Mouse (Mus musculus) kidney, adult 2 months (tissue): ENCODE measurements around the gene Egflam. TPM values are rescaled to one million over a fixed set of nuclear protein-coding genes. Genes with fewer than 3 reads are reported as not detected.

ENCODE experiments used
- DNase-seq: peaks from one replicate; pipeline ENCODE4 v3.0.0; 2021
- H3K27ac ChIP-seq: fragments of 200-500 bp; 2 replicates; pipeline ENCODE4 v1.5.1; 2012; ENCODE audit warnings: low read depth, low read length, control low read depth, inconsistent platforms; ENCODE audit not compliant: insufficient read depth
- H3K27me3 ChIP-seq: fragments of 200-500 bp; replicated peaks from 2 replicates; pipeline ENCODE4 v1.6.1; 2012; ENCODE audit warnings: mild to moderate bottlenecking, moderate library complexity, low read length, inconsistent platforms; ENCODE audit not compliant: control insufficient read depth, insufficient read depth
- H3K36me3 ChIP-seq: fragments of 200-500 bp; 2 replicates; pipeline ENCODE4 v1.6.1; 2012; ENCODE audit warnings: mild to moderate bottlenecking, moderate library complexity, low read length, inconsistent platforms; ENCODE audit not compliant: control insufficient read depth, insufficient read depth
- H3K4me1 ChIP-seq: fragments of 200-500 bp; 2 replicates; pipeline ENCODE4 v1.6.1; 2011; ENCODE audit warnings: low read length; ENCODE audit not compliant: control insufficient read depth, insufficient read depth
- H3K4me3 ChIP-seq: fragments of 200-500 bp; 2 replicates; pipeline ENCODE4 v1.5.1; 2011; ENCODE audit warnings: mild to moderate bottlenecking, low read depth, low read length, control low read depth; ENCODE audit not compliant: insufficient read depth
- CTCF ChIP-seq: fragments of 200-500 bp; conservative IDR thresholded peaks from 2 replicates; pipeline ENCODE4 v1.5.1; 2011; ENCODE audit warnings: low read depth, mild to moderate bottlenecking, control low read depth, low read length, moderate library complexity, mixed read lengths; ENCODE audit not compliant: insufficient read depth, insufficient read length
- POLR2A ChIP-seq: fragments of 200-500 bp; IDR thresholded peaks from one replicate; pipeline ENCODE4 v1.6.1; 2011; ENCODE audit warnings: low read depth, low read length, control low read depth
- WGBS: fragments of 180-500 bp; shearing (Covaris S2); methylation state at CpG from one replicate; pipeline ENCODE4 v1.1.7; 2018; 5-methylcytosine and 5-hydroxymethylcytosine counted together
- polyA plus RNA-seq: library from polyadenylated mRNA; depleted of rRNA; stranded (reverse); fragments of >200 nt; gene quantifications from 2 replicates; pipeline ENCODE4 v1.2.3, GENCODE M21; 2012

The Egflam gene
- polyA plus RNA-seq, 1 experiment, result 6.8 TPM

DNA sequence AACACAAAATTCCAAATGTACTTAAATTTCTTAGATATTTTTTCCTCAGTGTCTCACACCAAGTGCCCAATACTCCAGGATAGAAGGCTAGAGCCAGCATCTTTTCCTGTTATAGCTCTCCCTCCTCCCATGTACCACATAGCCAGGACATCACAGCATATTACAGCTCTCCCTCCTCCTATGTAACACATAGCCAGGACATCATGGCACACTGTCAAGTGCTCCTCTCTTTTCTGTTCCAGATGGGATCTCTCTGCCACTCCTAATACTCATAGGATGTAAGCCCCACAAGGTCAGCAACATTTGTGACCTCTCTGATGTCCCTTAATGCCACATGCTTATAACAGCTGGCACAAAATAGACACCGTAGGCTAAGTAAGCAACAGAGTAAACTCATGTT lies 65.3 kb downstream of the Egflam start:
- 96% methylated on average over 1 of the region's 1 CpGs for WGBS
- H3K36me3 ChIP-seq, result no peaks in the 10 kb centered on the region
- H3K4me1 ChIP-seq, result no peaks in the 10 kb centered on the region
- no peak for DNase-seq
- no peaks in the 10 kb centered on the region for H3K27me3 ChIP-seq
- H3K27ac ChIP-seq, result no peak overlapping the region
- no peak overlapping the region for H3K4me3 ChIP-seq
- TF ChIP-seq CTCF, result no peak
- no peak for TF ChIP-seq POLR2A

DNA sequence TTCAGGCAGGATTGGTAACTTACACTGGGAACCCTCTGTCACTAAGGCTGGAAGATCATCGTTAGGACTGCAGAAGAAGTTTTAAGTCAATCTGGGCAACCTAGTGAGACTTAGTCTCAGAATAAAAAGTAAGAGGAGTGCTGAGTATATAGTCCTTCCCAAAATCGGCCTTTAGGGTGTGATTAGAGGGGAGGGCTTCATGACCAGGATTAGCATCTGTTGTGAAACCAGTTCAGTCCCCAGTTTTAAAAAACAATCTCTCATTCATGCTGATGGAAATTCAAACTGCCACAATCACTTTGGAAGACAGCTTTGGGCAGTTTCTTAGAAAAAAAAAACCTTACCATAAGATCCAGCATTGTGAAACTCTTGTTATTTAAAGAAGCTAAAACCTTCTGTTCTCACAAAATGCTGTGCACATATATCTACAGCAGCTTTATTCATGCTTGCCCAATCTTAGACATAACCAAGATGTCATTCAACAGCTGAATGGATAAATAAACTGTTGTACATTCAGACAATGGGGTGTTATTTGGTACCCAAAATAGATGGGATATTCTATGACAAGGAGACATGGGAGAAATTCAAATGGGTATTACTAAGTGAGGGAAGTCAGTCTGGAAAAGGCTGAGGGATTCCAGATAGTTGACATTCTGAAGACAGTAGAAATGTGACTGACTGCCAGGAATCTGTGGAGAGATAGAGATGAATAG lies 75.4 kb downstream of the Egflam start:
- H3K36me3 ChIP-seq, result no peaks in the 10 kb centered on the region
- H3K27me3 ChIP-seq, result no peaks in the 10 kb centered on the region; the same call in 1 of the 2 replicates
- TF ChIP-seq CTCF (no peak), POLR2A (no peak)
- H3K4me3 ChIP-seq, result no peak overlapping the region
- H3K27ac ChIP-seq, result no peak overlapping the region
- no peaks in the 10 kb centered on the region for H3K4me1 ChIP-seq
- DNase-seq, result no peak
- 87% methylated on average over 2 of the region's 2 CpGs for WGBS

DNA sequence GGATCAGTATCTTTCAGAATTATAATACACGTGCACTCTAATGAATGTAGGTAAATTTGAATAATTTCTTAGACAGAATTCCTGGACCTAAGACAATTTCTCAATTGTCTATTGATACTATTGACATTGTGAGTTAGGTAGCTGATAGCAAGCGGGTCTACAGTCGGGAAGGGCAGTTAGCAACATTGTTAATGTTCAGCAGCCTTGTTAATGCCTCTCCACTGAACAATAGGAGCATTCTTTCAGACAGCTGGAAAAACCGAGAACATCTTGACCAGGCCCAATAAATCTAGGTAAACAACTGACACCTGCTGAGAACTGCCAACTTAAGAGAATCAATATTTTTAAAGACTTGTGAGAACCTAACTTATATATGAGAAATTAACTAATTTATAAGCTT lies 77.3 kb downstream of the Egflam start:
- Histone ChIP-seq H3K27ac (no peak overlapping the region), H3K36me3 (no peaks in the 10 kb centered on the region), H3K4me3 (no peak overlapping the region), H3K4me1 (no peaks in the 10 kb centered on the region), H3K27me3 (no peaks in the 10 kb centered on the region; the same call in 1 of the 2 replicates)
- WGBS, result 68% methylated on average over 4 of the region's 4 CpGs
- DNase-seq, result no peak
- TF ChIP-seq POLR2A, result no peak
- TF ChIP-seq CTCF, result no peak

DNA sequence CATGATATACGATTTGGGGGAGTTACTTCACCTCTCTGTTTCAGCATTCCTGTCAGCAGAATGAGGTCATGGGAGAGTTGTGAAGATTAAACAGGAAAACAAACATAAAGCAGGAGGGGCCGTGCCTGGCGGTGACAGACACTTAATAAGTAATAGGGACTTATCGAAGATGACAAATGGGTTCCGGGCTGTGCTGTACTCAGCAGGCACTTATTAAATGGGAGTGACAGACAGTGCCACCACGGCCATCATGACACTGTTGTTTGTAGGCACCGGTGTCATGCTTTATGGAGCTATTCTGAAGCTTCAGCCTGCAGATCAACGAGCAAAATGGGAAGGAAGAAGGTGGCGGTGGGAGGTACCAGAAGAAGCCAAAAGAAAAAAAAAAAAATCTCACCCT lies 82.7 kb downstream of the Egflam start:
- TF ChIP-seq CTCF (no peak), POLR2A (no peak)
- H3K27me3 ChIP-seq, result no peaks in the 10 kb centered on the region
- no peaks in the 10 kb centered on the region for H3K4me1 ChIP-seq
- no peak overlapping the region for H3K27ac ChIP-seq
- WGBS, result 40% methylated on average over 9 of the region's 9 CpGs
- no peaks in the 10 kb centered on the region for H3K36me3 ChIP-seq
- DNase-seq, result no peak
- no peak overlapping the region for H3K4me3 ChIP-seq

DNA sequence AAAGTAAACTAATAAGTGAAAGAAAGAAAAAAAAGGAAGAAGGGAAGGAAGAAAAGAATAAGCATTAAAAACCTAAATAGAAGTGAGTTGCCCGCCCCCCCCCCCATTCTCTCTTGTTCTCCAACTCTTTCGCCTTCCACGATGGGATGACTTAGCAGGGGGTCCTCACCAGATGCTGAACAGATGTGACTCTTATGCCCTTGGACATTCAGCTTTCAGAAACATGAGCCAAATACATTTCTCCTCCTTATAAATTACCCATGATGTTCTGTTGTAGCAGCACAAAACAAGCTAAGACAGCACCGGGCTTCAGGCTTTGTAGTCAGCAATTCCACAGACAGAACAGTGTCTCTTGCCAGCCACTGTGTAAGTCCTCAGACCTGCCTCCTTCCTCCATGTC lies 89.5 kb downstream of the Egflam start:
- Histone ChIP-seq H3K27me3 (no peaks in the 10 kb centered on the region), H3K4me3 (no peak overlapping the region), H3K36me3 (no peaks in the 10 kb centered on the region), H3K4me1 (no peaks in the 10 kb centered on the region), H3K27ac (no peak overlapping the region)
- no peak for DNase-seq
- 76% methylated on average over 4 of the region's 4 CpGs for WGBS
- TF ChIP-seq CTCF (no peak), POLR2A (no peak)

DNA sequence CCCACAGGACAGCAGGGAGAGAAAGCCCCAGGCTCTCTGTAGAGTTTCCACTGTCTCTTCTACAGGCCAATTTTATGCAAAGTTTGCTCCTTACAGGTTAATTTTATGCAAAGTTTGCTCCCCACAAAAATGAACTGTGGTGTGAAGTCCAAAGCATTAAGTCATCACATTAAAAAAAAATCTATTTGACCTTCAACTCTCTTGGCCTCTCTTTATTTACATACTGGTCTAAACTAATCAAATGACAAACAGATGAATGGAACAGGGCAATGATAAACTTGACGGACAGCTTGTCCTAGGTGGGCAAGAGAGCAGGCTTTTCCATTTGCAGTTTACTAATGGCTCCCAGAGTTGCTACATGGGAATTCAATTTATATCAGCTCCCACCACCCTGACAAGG lies 98.3 kb downstream of the Egflam start:
- Histone ChIP-seq H3K27me3 (no peaks in the 10 kb centered on the region), H3K4me1 (no peaks in the 10 kb centered on the region), H3K4me3 (no peak overlapping the region), H3K36me3 (no peaks in the 10 kb centered on the region), H3K27ac (no peak overlapping the region)
- TF ChIP-seq POLR2A (no peak), CTCF (no peak)
- no peak for DNase-seq
- 87% methylated on average over 1 of the region's 1 CpGs for WGBS

DNA sequence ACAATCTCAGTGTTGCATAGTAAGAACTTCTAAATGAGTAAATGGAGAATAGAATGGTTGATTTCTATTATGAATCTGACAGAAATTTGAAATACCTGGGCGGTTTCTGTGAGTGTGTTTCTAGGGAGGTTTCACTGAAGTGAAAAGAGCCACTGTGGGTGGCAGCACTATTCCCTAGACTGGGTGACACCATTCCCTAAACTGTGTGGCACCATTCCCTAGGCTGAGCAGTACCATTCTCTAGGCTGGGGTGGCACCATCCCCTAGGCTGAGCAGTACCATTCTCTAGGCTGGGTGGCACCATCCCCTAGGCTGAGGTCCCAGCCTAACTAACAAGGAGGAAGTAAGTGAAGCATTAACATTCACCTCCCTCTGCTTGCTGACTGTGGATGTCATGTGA lies 103.0 kb downstream of the Egflam start:
- H3K27ac ChIP-seq, result no peak overlapping the region
- no peak for DNase-seq

More for the DNA sequence above, 103.0 kb downstream of the Egflam start:
- no peak for TF ChIP-seq CTCF
- no peak for TF ChIP-seq POLR2A
- WGBS, result 97% methylated on average over 1 of the region's 1 CpGs
- Histone ChIP-seq H3K4me1 (no peaks in the 10 kb centered on the region), H3K27me3 (no peaks in the 10 kb centered on the region), H3K36me3 (no peaks in the 10 kb centered on the region), H3K4me3 (no peak overlapping the region)
